Mouse (Mus musculus) yolk sac, embryonic 10.5 days (tissue): ENCODE results near the gene Oosp3.

Experiments used
- DNase-seq: peaks from one replicate; pipeline ENCODE4 v3.0.0-alpha.2; 2017; ENCODE audit warnings: low spot score

Gene Oosp3

DNA sequence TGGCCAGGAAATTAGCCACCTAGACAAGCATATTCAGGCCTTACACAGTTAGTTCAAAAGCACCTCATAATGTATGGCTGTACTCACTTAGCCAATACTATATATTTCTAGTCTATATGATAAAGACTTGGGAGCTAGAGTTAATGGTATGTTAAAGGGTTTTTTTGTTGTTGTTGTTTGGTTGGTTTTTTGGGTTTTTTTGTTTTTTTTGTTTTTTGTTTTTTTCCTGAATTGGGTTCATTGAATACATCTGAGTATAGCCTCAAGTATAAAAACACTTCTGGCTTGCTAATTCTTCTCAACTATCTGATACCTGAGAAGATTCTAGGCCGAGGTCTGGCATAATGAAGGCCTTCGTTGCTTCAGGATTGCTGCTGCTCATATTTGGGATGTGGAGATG, at the start of gene Oosp3:
TSS of gene Oosp3 (plus strand) at position 301 of the 400 bp plus-strand sequence.
- no peak for DNase-seq

DNA sequence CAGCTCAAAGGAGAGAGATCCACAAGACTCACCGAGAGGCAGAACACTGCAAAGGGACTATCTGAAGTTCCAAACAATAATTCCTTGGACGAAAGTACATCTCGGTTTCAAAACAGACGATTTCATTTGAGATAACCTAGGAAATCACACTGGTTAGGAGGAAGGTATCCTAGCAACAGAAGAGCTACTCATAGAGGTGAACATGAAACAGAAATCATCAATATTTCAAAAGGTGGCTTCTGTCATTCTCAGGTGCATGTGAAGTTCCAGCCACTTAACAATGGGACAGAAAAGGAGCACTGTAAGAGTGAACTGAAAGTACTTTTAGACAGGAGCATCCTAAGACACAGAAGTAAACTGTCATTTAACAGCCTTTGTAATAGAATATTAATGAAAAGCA, 47.3 kb upstream of the Oosp3 start:
- no peak for DNase-seq

DNA sequence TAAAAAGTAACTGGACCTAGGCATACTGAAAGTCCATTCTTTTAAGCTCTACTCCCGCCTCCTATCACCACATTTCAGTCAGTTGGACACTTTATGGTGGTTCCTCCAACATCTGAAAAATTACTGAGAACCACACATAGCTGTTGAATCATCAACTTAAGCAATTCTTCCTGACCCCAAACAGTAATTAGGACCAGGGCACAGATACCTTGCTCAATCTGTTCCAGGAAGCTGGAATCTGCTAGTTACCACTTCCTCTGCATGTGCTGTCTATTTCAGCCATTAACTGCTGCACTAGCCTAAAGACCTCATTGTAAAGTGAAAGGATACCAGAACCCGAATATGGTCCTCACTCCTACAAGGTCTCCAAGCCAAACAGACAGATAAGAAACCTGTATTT, 37.7 kb upstream of the Oosp3 start:
- DNase-seq, result no peak

DNA sequence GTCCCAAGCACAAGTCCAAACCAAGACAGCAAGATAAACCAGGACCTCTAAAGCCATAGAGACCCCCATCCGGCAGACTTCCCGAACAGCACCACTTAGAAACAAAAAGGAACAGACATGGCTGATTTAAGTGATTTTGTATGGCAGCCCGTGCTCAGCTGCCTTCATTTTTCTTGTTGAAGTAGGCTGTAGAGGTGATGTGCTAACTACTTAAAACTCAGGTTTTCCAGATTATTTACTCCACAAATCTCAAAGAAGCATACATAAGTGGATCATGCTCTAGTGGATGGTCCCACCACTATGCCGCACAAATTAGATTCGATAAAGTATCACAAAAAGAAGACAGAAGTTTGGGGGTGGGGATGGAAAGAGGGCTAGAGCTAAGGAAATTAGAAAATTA, 36.4 kb upstream of the Oosp3 start, which contains the start of gene Oosp2:
TSS of gene Oosp2 (minus strand) at position 101 of the 400 bp plus-strand sequence.
- no peak for DNase-seq

DNA sequence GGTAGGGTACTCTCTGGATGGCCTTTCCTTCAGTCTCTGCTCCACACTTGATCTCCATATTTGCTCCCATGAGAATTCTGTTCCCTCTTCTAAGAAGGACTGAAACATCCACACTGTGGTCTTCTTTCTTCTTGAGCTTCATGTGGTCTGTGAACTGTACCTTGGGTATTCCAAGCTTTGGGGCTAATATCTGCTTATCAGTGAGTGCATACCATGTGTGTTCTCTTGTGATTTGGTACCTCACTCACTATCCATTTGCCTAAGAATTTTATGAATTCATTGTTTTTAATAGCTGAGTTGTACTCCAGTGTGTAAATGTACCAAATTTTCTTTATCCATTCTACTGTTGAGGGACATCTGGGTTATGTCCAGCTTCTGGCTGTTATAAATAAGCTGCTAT, 35.3 kb upstream of the Oosp3 start:
- no peak for DNase-seq

DNA sequence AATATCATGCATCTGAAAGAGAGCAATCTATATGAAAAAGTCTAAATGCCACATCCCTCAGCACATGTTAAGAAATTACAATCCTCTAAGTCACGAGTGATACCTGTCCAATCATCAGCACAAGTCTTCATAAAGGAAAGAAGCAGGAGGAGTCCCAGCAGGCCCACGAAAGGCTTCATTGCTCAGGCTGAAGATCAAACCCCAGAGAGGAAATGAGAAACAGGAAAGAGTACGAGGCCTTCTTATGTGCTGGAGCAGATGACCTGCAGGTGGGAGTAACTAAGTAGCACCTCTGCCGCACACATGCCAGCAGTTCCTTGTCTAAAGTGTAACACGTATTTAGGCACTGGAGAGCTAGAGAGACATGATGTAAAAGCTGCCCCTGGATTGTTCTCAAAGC, 6.0 kb upstream of the Oosp3 start, which contains the start of gene Oosp1:
TSS of gene Oosp1 (minus strand) at position 312 of the 400 bp plus-strand sequence.
- no peak for DNase-seq

DNA sequence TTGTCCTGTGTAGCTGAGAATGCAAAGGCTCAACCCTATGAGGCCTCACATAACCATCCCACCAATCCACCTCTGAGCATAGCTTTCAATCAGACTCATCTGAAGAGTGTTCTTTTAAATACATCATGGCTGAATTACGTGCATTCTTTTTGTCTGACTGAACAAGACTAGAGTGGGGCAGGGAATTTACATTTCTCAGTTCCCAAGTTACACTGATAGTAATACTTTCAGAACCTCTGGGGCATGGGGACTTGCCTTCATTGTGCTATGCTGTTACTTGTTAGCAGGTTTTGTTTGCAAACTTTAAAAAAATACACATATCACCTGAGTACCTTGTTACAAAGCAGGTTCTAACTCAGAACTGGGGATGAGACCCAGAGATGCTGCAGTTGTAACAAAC, 5.4 kb upstream of the Oosp3 start:
- no peak for DNase-seq

DNA sequence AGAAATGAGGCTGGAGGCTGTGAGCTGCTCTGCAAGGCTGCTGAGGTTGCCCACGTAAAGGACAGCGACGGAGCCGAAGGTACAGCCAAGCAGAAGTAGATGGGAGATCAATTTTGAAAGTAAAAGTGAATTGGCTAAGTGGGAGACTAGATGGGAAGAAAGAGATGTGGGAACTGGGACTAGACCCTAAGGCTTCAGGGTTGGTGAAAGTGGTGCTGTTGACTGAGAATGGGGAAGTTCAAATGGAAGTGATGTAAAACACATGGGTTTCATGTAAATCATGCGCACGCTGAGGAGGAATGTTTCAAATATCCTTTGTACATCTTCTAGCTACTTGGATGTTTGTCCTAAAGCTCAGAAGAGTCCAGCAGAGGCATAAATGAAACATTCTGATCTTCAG, 1.5 kb downstream of the Oosp3 start:
- no peak for DNase-seq

DNA sequence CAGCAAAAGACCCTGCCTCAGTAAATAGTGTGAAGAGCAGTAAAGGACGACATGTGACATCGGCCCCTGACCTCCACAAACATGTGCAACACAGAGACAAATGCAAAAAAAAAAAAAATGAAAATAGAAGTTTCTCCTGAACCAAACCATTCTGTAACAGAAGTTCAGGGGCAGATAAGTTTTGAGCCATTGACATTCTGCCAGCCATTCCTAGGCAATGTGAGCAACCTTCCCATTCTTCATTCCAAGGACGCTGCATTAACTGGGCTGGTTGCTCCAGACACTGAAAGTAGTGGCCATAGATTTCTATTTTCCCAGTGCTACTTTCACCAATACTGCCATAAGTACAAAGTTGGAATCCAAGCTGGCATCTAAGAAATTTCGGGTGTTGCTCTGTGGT, 15.6 kb downstream of the Oosp3 start:
- DNase-seq, result no peak

DNA sequence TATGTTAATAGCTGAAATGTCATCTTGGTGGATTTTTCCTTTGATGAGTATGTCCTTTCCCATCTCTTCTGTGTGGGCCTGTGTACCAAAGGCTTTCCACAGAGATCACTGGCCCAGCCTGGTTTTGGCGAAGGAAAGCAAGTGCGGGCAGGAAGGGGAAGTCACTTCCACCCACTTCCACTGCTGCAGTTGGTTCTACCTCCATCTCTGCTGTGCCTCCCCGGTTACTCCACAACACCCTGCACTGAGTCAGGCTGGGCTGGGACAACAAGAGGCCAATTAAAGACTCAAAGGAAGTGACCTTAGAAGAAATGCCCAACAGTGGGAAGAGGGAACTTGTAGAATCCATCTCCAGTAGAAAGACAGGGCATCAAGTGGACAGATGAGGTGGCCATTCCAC, 23.2 kb downstream of the Oosp3 start:
- DNase-seq, result no peak

DNA sequence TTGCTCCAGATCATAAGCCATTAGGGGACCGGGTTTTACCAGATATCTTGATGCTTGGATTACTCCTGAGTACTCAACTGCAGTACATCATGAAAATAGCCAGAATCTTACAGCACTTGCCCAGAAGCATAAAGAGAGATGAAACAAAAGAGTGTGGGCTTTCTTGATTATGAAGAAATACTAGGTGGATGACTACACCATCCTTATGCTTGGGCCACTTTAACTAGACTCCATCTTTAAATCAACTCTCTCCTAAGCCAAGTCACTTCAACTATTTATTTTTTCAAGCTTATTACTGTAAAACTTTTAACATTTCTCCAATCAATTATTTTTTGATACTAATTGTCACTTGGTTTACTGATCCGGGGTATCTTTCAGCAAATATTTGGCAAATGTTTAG, 27.0 kb downstream of the Oosp3 start:
- DNase-seq, result no peak

DNA sequence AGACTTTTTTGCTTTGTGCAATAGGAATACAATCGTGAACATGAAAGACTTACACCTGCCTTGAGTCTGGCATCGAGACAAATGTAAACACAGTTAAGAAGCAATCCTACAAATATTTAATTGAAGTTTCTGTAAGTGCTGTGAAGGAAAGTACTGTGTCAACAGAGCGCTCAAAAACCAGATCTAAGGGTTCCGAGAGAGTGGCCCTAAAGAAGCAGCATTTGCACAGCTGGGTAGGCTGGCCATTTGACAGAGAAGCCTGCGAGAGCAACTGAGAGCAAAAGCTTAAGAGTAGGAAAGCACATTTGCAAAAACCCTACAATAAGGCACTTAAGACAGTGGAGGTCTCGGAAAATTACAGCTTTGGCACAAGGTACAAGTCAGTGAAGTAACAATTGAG, 27.4 kb downstream of the Oosp3 start:
- no peak for DNase-seq

DNA sequence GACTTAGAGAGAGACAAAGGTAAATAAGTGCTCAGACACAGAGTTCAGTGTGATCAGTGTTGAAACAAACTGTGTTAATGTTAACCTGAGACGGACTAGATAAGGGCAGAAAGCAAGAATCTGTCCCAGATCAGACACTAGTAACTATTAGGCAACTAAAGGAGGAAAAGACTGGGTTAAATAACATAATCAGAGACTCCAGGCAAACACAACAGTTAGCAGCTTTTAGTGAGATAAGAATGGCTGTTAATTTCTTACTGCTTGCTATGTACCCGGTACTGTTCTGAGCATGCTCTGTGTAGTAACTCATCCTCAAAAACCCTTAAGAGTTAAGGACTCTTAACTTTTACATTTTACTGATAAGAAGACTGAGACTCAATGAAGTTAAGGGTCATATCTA, 29.1 kb downstream of the Oosp3 start:
- DNase-seq, result no peak

DNA sequence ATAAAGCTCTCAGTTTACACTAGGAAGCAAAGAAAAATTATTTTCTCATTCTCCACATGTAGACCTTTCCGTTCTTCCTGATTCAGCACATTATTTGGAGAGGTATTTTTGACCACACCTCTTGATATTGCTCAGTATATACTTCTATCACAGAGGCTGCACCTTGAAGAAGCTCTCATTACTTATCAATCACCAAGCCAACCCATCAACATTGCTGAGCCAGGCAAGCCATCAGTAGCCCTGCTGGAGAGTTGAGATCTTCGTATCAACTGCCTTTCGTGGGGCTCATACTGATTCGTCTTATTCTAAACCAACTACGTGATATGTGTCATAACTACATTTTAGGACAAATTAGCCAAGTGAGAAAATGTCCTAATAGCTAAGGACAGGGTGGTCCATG, 30.4 kb downstream of the Oosp3 start:
- no peak for DNase-seq

DNA sequence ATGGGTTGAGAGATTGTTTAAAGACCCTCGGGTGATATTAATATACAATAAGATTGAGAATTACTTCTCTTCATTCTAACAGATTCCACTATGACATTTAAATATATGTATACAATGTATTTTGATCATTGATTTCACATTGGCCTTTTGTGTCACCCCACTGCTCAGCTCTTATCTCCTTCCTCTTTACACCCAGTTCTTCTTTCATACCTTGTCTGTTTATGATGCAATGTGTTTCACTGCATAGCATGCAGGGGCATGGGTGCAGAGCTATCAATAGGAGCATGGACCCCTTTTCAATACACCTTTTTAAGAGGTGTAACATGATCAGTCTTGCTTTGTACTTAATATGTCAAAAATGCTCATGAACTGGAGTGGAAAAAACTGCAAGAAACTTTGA, 33.4 kb downstream of the Oosp3 start:
- no peak for DNase-seq

DNA sequence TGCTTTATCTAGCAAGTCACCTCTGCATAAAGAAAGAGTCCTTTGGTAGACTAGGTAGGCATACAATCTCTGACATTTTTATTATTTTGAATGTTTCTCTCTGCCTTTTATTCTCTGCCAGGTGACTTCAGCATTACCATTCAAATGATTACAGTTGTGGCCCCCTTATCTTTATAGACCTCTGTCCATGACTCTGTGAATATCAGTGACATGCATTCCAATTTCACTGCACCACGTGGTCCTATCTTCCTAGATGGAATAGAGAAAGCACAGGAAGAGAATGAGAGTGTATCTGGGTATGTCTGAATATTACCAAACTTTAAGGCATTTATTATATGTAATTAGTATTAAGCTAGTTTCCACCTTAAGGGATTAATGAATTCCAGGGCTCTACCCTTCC, 39.6 kb downstream of the Oosp3 start:
- no peak for DNase-seq

DNA sequence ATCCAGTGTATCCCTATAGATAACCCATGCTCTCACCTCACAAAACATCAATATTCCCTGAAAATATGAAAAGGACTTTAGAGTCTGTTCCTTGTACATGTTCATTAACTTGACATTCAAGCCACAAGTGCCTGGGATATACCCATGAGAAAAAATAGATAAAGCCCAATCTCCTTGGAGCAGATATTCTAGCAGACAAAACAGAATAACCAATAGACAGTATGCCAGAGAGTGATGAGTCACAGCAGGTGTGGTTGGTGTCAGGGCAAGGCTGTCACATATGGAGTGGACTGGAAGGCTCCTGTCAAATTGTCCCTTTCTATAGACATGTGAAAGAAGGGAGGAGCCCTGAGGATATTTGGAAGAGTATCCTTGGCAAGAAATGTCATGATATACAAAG, 48.8 kb downstream of the Oosp3 start:
- no peak for DNase-seq

DNA sequence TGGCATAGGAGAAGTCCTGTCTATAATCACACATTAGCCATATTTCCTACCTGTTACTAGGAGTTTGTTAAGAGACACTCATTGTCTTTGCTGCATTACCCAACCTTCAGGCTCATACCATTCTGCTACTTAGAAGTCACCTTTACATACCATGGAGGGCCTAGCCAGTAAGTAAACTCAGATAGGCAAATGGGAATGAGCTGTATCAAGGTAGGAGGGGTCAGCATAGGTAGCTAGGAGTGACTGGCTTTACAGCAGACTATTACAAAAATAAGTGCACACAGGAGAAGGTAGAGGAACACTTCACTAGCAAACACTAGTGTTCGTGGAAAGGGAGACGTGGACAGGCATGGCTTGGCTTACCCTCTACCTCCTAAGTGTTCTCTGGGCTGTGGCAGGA, 50.4 kb downstream of the Oosp3 start, which contains the start of gene Gif:
TSS of gene Gif (plus strand) at position 257 of the 400 bp plus-strand sequence.
- DNase-seq, result no peak
